Mouse (Mus musculus): ENCODE data around the gene Trim54.

DNA sequence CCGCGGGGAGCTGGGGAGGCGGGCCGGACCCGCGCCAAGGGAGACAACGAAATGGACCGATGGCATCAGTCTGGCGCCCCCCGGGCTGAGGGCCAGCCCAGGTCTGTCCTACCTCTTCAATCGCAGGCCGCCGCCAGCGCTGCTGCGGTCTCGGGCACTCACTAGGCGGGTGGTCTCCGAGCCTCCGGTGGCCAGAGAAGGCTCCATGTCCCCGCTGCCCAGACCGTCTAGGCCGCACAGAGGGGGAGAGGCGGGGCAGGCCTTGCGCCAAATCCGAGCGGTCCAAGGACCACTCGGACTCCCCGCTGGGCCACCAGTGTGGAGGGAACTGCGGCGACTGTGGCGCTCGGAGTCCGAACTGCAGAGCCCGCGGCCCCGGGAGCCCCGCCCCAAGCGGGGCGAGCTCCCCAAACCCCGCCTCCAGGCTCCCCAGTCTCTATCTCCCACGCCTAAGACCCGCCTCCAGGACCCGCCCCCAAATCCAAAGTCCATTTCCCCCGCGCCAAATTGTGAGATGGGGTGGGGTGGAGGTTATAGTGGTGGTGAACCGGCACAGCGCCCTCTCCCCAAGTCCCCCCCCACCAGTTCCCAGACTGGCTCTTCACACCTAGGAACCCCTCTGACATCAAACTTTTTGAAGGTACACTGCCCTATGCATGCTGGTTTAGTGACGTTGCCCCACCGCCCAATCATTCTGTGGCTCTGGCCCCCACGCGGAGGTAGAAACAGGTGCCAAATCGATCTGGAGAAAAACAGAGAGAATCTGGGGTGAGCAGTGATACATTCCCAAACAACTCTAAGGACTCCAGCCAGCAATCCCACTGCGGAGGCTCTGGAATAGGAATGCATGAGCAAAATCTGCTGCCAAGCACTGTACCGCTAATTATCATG, 23.1 kb upstream of the Trim54 start:
- no peak for TF ChIP-seq CTCF (IDR thresholded peaks at IDR 0.05; ENCODE audit: low read depth, low read length)
- no peak for TF ChIP-seq GATA1 (IDR thresholded peaks at IDR 0.05; ENCODE audit: borderline replicate concordance, low read length)
- no peak for TF ChIP-seq POLR2AphosphoS5 (IDR thresholded peaks at IDR 0.05; ENCODE audit: insufficient replicate concordance, low read depth, low read length)
- TF ChIP-seq GATA2 (IDR thresholded peaks at IDR 0.05; ENCODE audit: borderline replicate concordance, low read depth, low read length): no peak
- TF ChIP-seq TAL1 (conservative IDR thresholded peaks at IDR 0.05; ENCODE audit: low read depth, low read length): no peak
